Mouse (Mus musculus): Measurements from ENCODE around the gene Llgl2.

- TF ChIP-seq MAFK (IDR thresholded peaks at IDR 0.05; ENCODE audit: insufficient replicate concordance, low read length) = no peak
- TF ChIP-seq CTCF (conservative IDR thresholded peaks at IDR 0.05 in 1 of 2, IDR thresholded peaks at IDR 0.05 in 1 of 2; ENCODE audit: low read depth in 2 of 2, low read length in 2 of 2) = no peak
- no peak for TF ChIP-seq ELF1 (IDR thresholded peaks at IDR 0.05; ENCODE audit: low read depth, low read length)
- TF ChIP-seq JUND (conservative IDR thresholded peaks at IDR 0.05; ENCODE audit: low read depth, low read length) = no peak
- no peak for TF ChIP-seq POLR2A (IDR thresholded peaks at IDR 0.05; ENCODE audit: low read depth, low read length)
- TF ChIP-seq NELFE (IDR thresholded peaks at IDR 0.05; ENCODE audit: low read depth, low read length) = no peak
Observed at GRCm38 (mm10) chr11:115883251-115883650, 59.4 kb downstream of the Llgl2 start.
